Mouse (Mus musculus) intestine, postnatal 0 days (tissue): ENCODE data around the gene Nup155. TPM values are rescaled to one million over a fixed set of nuclear protein-coding genes. Genes with fewer than 3 reads are reported as not detected.

Experiments
- ATAC-seq: fragments of 200-750 bp; cut with Nextera tagmentation; 2 replicates; pipeline ENCODE4 v1.8.0; 2017; ENCODE audit warnings: mild to moderate bottlenecking, moderate TSS enrichment, moderate library complexity
- H3K27ac ChIP-seq: fragments of 300-500 bp; sonication (generic); 2 replicates; pipeline ENCODE4 v1.5.1; 2014; ENCODE audit warnings: mild to moderate bottlenecking, low read depth, low read length, moderate library complexity
- H3K27me3 ChIP-seq: fragments of 300-500 bp; sonication (generic); replicated peaks from 2 replicates; pipeline ENCODE4 v1.6.1; 2014; ENCODE audit warnings: low read length, mixed read lengths; ENCODE audit not compliant: control insufficient read depth, insufficient read depth
- H3K36me3 ChIP-seq: fragments of 300-500 bp; sonication (generic); 2 replicates; pipeline ENCODE4 v1.6.1; 2014; ENCODE audit warnings: mild to moderate bottlenecking, moderate library complexity; ENCODE audit not compliant: control insufficient read depth, insufficient read depth
- H3K4me1 ChIP-seq: fragments of 300-500 bp; sonication (generic); replicated peaks from 2 replicates; pipeline ENCODE4 v1.6.1; 2014; ENCODE audit warnings: antibody characterized with exemption, low read length, mixed read lengths; ENCODE audit not compliant: control insufficient read depth, insufficient read depth
- H3K4me2 ChIP-seq: fragments of 300-500 bp; sonication (generic); replicated peaks from 2 replicates; pipeline ENCODE4 v1.6.1; 2014; ENCODE audit warnings: low read depth, mild to moderate bottlenecking, moderate library complexity
- H3K4me3 ChIP-seq: fragments of 300-500 bp; sonication (generic); 2 replicates; pipeline ENCODE4 v1.5.1; 2014; ENCODE audit warnings: low read depth, low read length
- H3K9ac ChIP-seq: fragments of 300-500 bp; sonication (generic); 2 replicates; pipeline ENCODE4 v1.6.1; 2014; ENCODE audit warnings: mild to moderate bottlenecking, low read depth, low read length
- H3K9me3 ChIP-seq: fragments of 300-500 bp; sonication (generic); 2 replicates; pipeline ENCODE4 v1.6.1; 2016; ENCODE audit warnings: mixed run types; ENCODE audit not compliant: control insufficient read depth
- CTCF ChIP-seq: sonication (generic); IDR thresholded peaks from 2 replicates; pipeline ENCODE4 v1.5.1; 2016; ENCODE audit warnings: low read depth, mild to moderate bottlenecking, control low read depth, antibody characterized with exemption, moderate library complexity
- WGBS: fragments of 180-500 bp; shearing (Covaris S2); extraction: QIAGEN DNeasy Blood & Tissue Kit; methylation state at CpG from one replicate; pipeline ENCODE4 v1.1.7; 2014; 5-methylcytosine and 5-hydroxymethylcytosine counted together
- polyA plus RNA-seq: library from polyadenylated mRNA; unstranded; fragments of >200 nt; fragmentation: Nextera tagmentation; extraction: Ambion mirVana; gene quantifications from 2 replicates; pipeline ENCODE4 v1.2.1, GENCODE M21; 2015

Gene Nup155
- polyA plus RNA-seq, 1 experiment from 2014 or later = 3.3 TPM

GRCm38 (mm10) chr15:8168591-8169265, 59.7 kb downstream of the Nup155 start, which contains the start of gene Cplane1:
Cplane1 (plus strand) TSS chr15:8169106.
- under 1% methylated on average over 44 of the region's 47 CpGs for WGBS
- peaks cover 4% of the 10 kb centered on the region; the same call in 1 of the 2 replicates for H3K36me3 ChIP-seq

GRCm38 (mm10) chr15:8169266-8169746, 60.2 kb downstream of the Nup155 start:
- no peaks in the 10 kb centered on the region for H3K27me3 ChIP-seq
- H3K4me1 ChIP-seq = no peaks in the 10 kb centered on the region; the same call in 1 of the 2 replicates
- no peaks in the 10 kb centered on the region for H3K9me3 ChIP-seq
- peak overlapping the region; percentile 81 for H3K9ac ChIP-seq
- H3K36me3 ChIP-seq = peaks cover 4% of the 10 kb centered on the region; the same call in 1 of the 2 replicates
- no peak for TF ChIP-seq CTCF
- peak overlapping the region; percentile 46 for H3K27ac ChIP-seq
- peak overlapping the region; percentile 96 for H3K4me3 ChIP-seq
- peak; percentile 59 for ATAC-seq
- H3K4me2 ChIP-seq = peak overlapping the region; percentile 91
- 1% methylated on average over 25 of the region's 25 CpGs for WGBS

More at GRCm38 (mm10) chr15:8168591-8169265, 59.7 kb downstream of the Nup155 start, which contains the start of gene Cplane1:
- TF ChIP-seq CTCF = no peak
- peak within 1 kb of the TSS; percentile 46 for H3K27ac ChIP-seq
- no peaks in the 10 kb centered on the region for H3K9me3 ChIP-seq
- H3K4me3 ChIP-seq = peak within 1 kb of the TSS; percentile 96
- peak within 1 kb of the TSS; percentile 91 for H3K4me2 ChIP-seq
- no peaks in the 10 kb centered on the region; the same call in 1 of the 2 replicates for H3K4me1 ChIP-seq
- H3K27me3 ChIP-seq = no peaks in the 10 kb centered on the region
- peak; percentile 98 for ATAC-seq
- peak within 1 kb of the TSS; percentile 81 for H3K9ac ChIP-seq

DNA sequence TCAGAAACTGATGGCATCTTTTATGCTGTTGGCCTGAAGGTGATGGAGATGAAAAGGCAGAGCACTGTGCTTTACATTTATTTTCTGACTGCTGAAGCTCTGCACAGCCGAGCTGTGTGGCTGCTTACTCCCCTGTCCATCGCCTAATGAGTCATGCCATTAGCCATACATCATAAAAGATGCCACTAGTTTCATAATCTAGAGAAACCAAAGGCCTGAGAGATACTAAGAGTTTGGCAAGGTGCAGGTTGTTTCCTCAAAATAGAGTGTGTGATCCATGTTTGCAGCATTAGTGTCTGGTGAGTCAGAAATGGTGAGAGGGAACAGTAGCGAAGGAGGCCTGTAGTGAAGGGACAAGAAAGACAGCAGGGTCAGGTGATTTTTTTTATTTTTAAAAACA, 80.5 kb downstream of the Nup155 start:
- no peak for TF ChIP-seq CTCF
- H3K27me3 ChIP-seq = no peaks in the 10 kb centered on the region

DNA sequence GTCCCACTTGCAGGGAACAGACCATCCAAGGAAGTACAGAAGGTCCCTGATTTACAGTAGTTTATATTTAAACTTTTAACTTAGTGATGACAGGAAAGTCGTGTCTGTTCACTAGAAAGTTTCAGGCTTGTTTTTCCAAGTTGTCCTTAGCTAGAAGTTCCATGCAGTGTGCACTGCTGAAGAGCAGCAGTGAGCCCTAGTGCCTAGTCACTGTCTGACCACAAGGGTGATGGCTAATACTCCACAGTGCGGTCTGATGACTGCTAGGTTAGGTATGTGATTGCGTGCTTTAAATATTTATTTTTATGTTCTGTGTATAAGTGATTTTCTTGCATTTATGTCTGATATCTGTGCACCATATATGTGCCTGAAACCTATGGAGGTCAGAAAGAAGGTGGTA, 81.4 kb downstream of the Nup155 start:
- H3K4me1 ChIP-seq = no peaks in the 10 kb centered on the region
- H3K4me2 ChIP-seq = no peak overlapping the region
- no peak overlapping the region for H3K4me3 ChIP-seq
- no peak overlapping the region for H3K27ac ChIP-seq
- H3K36me3 ChIP-seq = peaks cover 23% of the 10 kb centered on the region
- H3K27me3 ChIP-seq = no peaks in the 10 kb centered on the region
- TF ChIP-seq CTCF = no peak
- ATAC-seq = no peak
- H3K9ac ChIP-seq = no peak overlapping the region
- WGBS = 90% methylated on average over 3 of the region's 3 CpGs
- no peaks in the 10 kb centered on the region for H3K9me3 ChIP-seq

More for the DNA sequence above, 80.5 kb downstream of the Nup155 start:
- Histone ChIP-seq H3K9ac (no peak overlapping the region), H3K9me3 (no peaks in the 10 kb centered on the region), H3K4me1 (no peaks in the 10 kb centered on the region), H3K4me2 (no peak overlapping the region), H3K36me3 (peaks cover 18% of the 10 kb centered on the region), H3K4me3 (no peak overlapping the region), H3K27ac (no peak overlapping the region)
- 94% methylated on average over 3 of the region's 3 CpGs for WGBS
- no peak for ATAC-seq

DNA sequence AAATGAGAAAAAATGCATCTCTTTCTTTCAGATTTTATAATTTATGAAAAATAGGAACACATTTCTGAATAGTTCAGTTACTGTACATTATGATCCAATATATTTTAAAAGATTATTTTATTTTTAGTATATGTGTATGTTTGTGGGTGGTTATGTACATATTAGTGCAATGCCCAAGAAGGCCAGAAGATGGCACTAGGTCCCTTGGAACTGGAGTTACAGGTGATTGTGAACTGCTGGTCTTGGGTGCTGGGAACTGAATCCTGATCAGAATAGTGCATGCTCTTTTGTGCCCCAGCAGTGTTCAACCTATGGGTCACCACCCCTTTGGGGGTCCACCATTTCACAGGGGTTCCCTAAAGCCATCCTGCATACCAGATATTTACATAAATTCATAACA, 91.2 kb downstream of the Nup155 start:
- Histone ChIP-seq H3K9me3 (no peaks in the 10 kb centered on the region), H3K27ac (no peak overlapping the region), H3K4me1 (no peaks in the 10 kb centered on the region), H3K27me3 (no peaks in the 10 kb centered on the region), H3K4me3 (no peak overlapping the region), H3K36me3 (peaks cover 11% of the 10 kb centered on the region), H3K9ac (no peak overlapping the region), H3K4me2 (no peak overlapping the region)
- peak; percentile 47 for TF ChIP-seq CTCF
- no peak for ATAC-seq

- Histone ChIP-seq H3K9me3 (no peaks in the 10 kb centered on the region), H3K4me2 (no peak overlapping the region), H3K4me1 (no peaks in the 10 kb centered on the region), H3K9ac (no peak overlapping the region), H3K36me3 (peaks cover 14% of the 10 kb centered on the region), H3K27me3 (no peaks in the 10 kb centered on the region), H3K27ac (no peak overlapping the region), H3K4me3 (no peak overlapping the region)
- ATAC-seq = no peak
- 88% methylated on average over 6 of the region's 6 CpGs for WGBS
- TF ChIP-seq CTCF = no peak
These were observed 99.3 kb downstream of the Nup155 start for GRCm38 (mm10) chr15:8208362-8208761.

Other genes starting within 250 kb of the Nup155 start
- 21.7 and 23.8 TPM in 2 replicates for gene Wdr70, start 10.1 kb upstream of the Nup155 start, polyA plus RNA-seq
- gene Cplane1, start 59.8 kb downstream of the Nup155 start, polyA plus RNA-seq = 1.9 and 2.2 TPM in 2 replicates